Mouse (Mus musculus): ENCODE results near the gene Cs. TPM values are rescaled to one million over a fixed set of nuclear protein-coding genes. Genes with fewer than 3 reads are reported as not detected.
A peak's percentile ranks its signal among the peaks of the same experiment; 100 is the strongest.
"Not testable (repeated sequence)": the region's sequence is repeated elsewhere in the genome, so short reads cannot be mapped to it uniquely, and the experiment has no call there.

Cs gene
- polyA plus RNA-seq, 1 experiment from 2014 or later: 167 TPM

DNA sequence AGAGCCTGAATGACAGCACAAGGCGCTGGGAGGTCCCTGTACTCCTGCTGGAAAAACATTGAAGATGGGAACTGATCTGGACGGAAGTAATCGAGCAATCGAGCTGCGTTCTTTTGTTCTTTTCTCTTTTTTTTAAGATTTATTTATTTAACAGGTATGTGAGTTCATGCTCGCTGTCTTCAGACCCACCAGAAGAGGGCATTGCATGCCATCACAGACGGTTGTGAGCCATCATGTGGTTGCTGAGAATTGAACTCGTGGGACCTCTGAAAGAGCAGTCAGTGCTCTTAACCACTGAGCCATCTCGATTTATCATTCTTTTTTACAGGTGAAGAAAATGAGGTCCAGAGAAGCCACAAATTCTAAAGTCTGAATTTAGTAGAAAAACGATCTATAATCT lies 9.9 kb upstream of the Cs start:
- DNase-seq (ENCODE audit: low spot score) (no peak), ATAC-seq (replicated peaks; ENCODE audit: low FRiP score, low read depth) (no peak)
- Histone ChIP-seq H3K9ac (ENCODE audit: low read depth, low read length) (no peak overlapping the region), H3K27me3 (ENCODE audit: insufficient read depth, low read length) (no peaks in the 10 kb centered on the region), H3K36me3 (ENCODE audit: insufficient read depth, low read length) (peaks cover 19% of the 10 kb centered on the region), H3K9me3 (replicated peaks; ENCODE audit: low read length) (no peaks in the 10 kb centered on the region), H3K4me2 (ENCODE audit: low read length) (no peak overlapping the region), H3K4me3 (replicated peaks; ENCODE audit: low read depth, low read length) (no peak overlapping the region), H3K27ac (no peak overlapping the region), H3K4me1 (replicated peaks; ENCODE audit: insufficient read depth, low read length) (peaks cover 10% of the 10 kb centered on the region)
- peak; percentile 50 for TF ChIP-seq CTCF (IDR thresholded peaks at IDR 0.05; ENCODE audit: low read depth)
- 87% methylated on average over 10 of the region's 10 CpGs for WGBS

DNA sequence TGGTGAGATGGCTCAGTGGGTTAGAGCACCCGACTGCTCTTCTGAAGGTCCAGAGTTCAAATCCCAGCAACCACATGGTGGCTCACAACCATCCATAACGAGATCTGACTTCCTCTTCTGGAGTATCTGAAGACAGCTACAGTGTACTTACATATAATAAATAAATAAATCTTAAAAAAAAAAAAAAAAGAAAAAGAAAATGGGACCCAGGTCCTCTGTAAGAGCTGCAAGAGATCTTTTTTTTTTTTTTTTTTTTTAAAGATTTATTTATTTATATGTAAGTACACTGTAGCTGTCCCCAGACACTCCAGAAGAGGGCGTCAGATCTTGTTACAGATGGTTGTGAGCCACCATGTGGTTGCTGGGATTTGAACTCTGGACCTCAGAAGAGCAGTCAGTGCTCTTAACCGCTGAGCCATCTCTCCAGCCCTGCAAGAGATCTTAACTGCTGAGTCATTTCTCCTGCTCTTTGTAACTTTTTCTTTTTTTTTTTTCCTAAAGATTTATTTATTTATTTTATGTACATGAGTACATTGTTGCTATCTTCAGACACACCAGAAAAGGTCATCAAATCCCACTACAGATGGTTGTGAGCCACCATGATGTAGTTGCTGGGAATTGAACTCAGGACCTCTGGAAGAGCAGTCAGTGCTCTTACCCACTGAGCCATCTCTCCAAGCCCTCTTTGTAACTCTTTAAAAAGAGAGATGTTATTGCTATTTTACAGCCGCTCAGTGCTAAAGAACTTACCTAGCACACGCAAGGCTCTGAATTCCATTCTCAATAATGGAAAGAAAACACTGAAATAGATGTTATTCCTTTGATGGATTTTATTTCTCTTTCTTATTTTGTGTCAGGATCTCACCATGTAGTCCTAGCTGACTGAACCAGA lies 4.9 kb upstream of the Cs start:
- 78% methylated on average over 6 of the region's 6 CpGs for WGBS
- H3K27ac ChIP-seq; H3K4me1 ChIP-seq (replicated peaks; ENCODE audit: insufficient read depth, low read length); DNase-seq (ENCODE audit: low spot score); H3K9me3 ChIP-seq (replicated peaks; ENCODE audit: low read length); H3K4me2 ChIP-seq (ENCODE audit: low read length); H3K4me3 ChIP-seq (replicated peaks; ENCODE audit: low read depth, low read length); H3K9ac ChIP-seq (ENCODE audit: low read depth, low read length); H3K36me3 ChIP-seq (ENCODE audit: insufficient read depth, low read length); ATAC-seq (replicated peaks; ENCODE audit: low FRiP score, low read depth); H3K27me3 ChIP-seq (ENCODE audit: insufficient read depth, low read length): not testable (repeated sequence)

DNA sequence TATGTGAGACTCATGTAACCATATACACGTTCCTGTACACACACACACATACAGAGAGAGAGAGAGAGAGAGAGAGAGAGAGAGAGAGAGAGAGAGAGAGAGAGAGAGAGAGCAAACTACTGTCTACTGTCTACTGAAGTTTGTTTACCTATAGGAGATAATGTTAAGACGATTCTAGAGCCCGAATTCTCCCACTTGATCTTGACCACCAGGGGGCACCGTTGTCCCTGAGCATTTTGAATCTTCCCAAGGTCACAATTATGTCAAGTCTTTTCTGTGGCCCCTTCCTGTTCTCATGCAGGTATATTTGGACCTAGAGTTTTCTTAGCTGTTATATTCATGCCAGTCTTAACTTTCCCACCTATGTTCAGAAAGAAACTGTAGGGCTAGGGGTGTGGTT lies 2.0 kb upstream of the Cs start:
- 0% methylated on average over 4 of the region's 4 CpGs for WGBS
- Histone ChIP-seq H3K9ac (ENCODE audit: low read depth, low read length) (no peak overlapping the region), H3K4me3 (replicated peaks; ENCODE audit: low read depth, low read length) (no peak overlapping the region)

DNA sequence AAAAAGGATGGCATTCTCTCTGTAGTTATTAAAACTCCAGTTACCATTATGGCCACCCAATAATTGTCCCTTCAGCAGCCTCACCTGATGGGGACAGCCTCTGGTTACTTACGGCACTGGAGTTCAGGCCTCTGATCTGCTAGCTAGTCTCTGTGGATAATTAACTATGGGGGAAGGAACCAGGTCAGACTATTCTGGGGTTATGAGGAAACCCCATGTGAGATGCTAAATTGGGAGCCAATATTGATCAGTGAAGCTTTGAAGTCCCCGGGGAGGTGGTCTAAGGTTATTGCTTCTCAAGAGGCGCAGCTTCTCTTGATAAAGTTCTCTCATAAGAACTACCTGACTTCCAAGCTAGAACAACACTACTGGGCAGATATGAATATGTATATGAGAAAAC lies 1.3 kb upstream of the Cs start:
- no peak for DNase-seq (ENCODE audit: low spot score)
- Histone ChIP-seq H3K9ac (ENCODE audit: low read depth, low read length) (no peak overlapping the region), H3K27me3 (ENCODE audit: insufficient read depth, low read length) (no peaks in the 10 kb centered on the region), H3K27ac (no peak overlapping the region), H3K36me3 (ENCODE audit: insufficient read depth, low read length) (no peaks in the 10 kb centered on the region), H3K4me3 (replicated peaks; ENCODE audit: low read depth, low read length) (no peak overlapping the region), H3K9me3 (replicated peaks; ENCODE audit: low read length) (no peaks in the 10 kb centered on the region), H3K4me2 (ENCODE audit: low read length) (no peak overlapping the region), H3K4me1 (replicated peaks; ENCODE audit: insufficient read depth, low read length) (peaks cover 9% of the 10 kb centered on the region; the same call in 1 of the 2 replicates)
- ATAC-seq (replicated peaks; ENCODE audit: low FRiP score, low read depth): no peak
- TF ChIP-seq CTCF (IDR thresholded peaks at IDR 0.05; ENCODE audit: low read depth): no peak
- 81% methylated on average over 3 of the region's 3 CpGs for WGBS

More for the DNA sequence above, 2.0 kb upstream of the Cs start:
- H3K36me3 ChIP-seq (ENCODE audit: insufficient read depth, low read length): no peaks in the 10 kb centered on the region
- H3K27ac ChIP-seq: no peak overlapping the region
- peak; percentile 98 for TF ChIP-seq CTCF (IDR thresholded peaks at IDR 0.05; ENCODE audit: low read depth)
- H3K9me3 ChIP-seq (replicated peaks; ENCODE audit: low read length): no peaks in the 10 kb centered on the region
- H3K4me1 ChIP-seq (replicated peaks; ENCODE audit: insufficient read depth, low read length): peaks cover 9% of the 10 kb centered on the region; the same call in 1 of the 2 replicates
- ATAC-seq (replicated peaks; ENCODE audit: low FRiP score, low read depth) (no peak), DNase-seq (ENCODE audit: low spot score) (peak; percentile 86)
- no peaks in the 10 kb centered on the region for H3K27me3 ChIP-seq (ENCODE audit: insufficient read depth, low read length)
- no peak overlapping the region for H3K4me2 ChIP-seq (ENCODE audit: low read length)

DNA sequence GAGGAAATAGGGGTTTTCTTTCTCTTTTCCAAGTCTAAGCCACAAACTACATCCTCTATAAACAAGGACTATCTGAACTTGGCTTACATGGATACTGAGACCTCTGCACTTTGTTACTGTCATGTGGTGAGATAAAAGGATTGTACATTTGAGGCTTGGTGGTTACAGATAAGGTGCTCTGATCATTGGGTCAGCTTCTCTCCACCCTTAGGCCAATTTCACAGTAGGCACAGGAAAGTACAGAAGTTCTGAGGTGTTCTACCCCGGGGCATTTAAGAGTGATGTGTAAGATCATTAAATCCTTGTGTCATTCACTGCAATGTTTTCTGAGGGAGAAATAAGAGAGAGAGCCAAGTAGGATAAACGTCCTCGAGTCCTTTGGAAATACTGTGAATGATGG lies 937 bp upstream of the Cs start:
- H3K9me3 ChIP-seq (replicated peaks; ENCODE audit: low read length): no peaks in the 10 kb centered on the region
- no peak for ATAC-seq (replicated peaks; ENCODE audit: low FRiP score, low read depth)
- no peak overlapping the region for H3K9ac ChIP-seq (ENCODE audit: low read depth, low read length)
- H3K27me3 ChIP-seq (ENCODE audit: insufficient read depth, low read length): no peaks in the 10 kb centered on the region
- H3K36me3 ChIP-seq (ENCODE audit: insufficient read depth, low read length): no peaks in the 10 kb centered on the region
- no peak for DNase-seq (ENCODE audit: low spot score)
- no peak overlapping the region for H3K4me3 ChIP-seq (replicated peaks; ENCODE audit: low read depth, low read length)
- H3K4me2 ChIP-seq (ENCODE audit: low read length): peak overlapping the region; percentile 72
- 79% methylated on average over 3 of the region's 3 CpGs for WGBS
- TF ChIP-seq CTCF (IDR thresholded peaks at IDR 0.05; ENCODE audit: low read depth): no peak
- peak overlapping the region; percentile 97; the same call in 1 of the 2 replicates for H3K27ac ChIP-seq
- H3K4me1 ChIP-seq (replicated peaks; ENCODE audit: insufficient read depth, low read length): peaks cover 9% of the 10 kb centered on the region; the same call in 1 of the 2 replicates

DNA sequence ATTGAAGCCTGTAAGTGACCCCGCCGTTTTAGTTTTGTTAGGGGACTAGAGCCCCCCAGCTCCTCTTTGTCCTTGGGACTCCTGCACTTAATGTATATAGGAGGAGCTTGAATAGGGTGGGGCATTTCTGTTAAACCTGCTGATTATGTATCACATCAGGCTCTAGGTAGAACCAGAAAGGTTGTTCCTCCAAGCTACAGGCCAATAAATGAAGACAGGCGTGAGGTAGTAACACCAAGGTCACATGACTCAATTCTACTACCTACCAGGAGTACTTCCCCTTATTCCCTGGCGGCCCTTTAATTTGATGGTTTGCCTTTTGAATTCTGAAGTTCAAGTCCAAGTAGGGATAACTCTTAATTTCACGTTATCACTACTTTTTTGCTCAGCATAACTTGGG lies 881 bp downstream of the Cs start:
- Histone ChIP-seq H3K9me3 (replicated peaks; ENCODE audit: low read length) (no peaks in the 10 kb centered on the region), H3K27me3 (ENCODE audit: insufficient read depth, low read length) (no peaks in the 10 kb centered on the region), H3K4me2 (ENCODE audit: low read length) (peak overlapping the region; percentile 72), H3K27ac (peak overlapping the region; percentile 97), H3K9ac (ENCODE audit: low read depth, low read length) (peak overlapping the region; percentile 85), H3K4me3 (replicated peaks; ENCODE audit: low read depth, low read length) (peak overlapping the region; percentile 86), H3K4me1 (replicated peaks; ENCODE audit: insufficient read depth, low read length) (peaks cover 9% of the 10 kb centered on the region; the same call in 1 of the 2 replicates), H3K36me3 (ENCODE audit: insufficient read depth, low read length) (no peaks in the 10 kb centered on the region)
- peak; percentile 18 for DNase-seq (ENCODE audit: low spot score)
- 13% methylated on average over 5 of the region's 5 CpGs for WGBS
- no peak for TF ChIP-seq CTCF (IDR thresholded peaks at IDR 0.05; ENCODE audit: low read depth)
- ATAC-seq (replicated peaks; ENCODE audit: low FRiP score, low read depth): no peak
